Mouse (Mus musculus) testis, postnatal 10 days (tissue): ENCODE measurements around the gene Rnf5.

Source experiments
- DNase-seq: peaks from one replicate; pipeline ENCODE4 v3.0.0; 2021; ENCODE audit warnings: low spot score

Rnf5 gene

DNA sequence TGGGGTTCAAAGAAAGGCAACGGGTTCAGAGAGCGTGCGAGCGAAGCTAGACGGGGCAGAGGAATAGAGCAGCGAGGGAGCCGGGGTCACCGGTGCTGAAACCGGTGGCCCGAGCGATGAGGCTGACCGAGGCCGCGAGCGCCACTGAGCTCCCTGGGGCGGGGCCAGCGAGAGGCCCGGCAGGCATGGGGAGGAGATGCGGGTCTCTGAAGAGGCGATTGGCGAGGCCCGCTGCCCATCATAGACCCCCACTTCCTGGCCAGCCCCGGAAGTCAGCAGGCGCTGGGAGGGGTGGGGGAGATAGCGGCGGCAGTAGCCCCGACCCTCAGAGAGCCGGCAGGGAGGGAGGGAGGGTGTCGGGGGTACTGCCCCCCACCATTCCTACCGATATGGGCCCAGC, 2.1 kb upstream of the Rnf5 start:
- DNase-seq: peak; percentile 98

DNA sequence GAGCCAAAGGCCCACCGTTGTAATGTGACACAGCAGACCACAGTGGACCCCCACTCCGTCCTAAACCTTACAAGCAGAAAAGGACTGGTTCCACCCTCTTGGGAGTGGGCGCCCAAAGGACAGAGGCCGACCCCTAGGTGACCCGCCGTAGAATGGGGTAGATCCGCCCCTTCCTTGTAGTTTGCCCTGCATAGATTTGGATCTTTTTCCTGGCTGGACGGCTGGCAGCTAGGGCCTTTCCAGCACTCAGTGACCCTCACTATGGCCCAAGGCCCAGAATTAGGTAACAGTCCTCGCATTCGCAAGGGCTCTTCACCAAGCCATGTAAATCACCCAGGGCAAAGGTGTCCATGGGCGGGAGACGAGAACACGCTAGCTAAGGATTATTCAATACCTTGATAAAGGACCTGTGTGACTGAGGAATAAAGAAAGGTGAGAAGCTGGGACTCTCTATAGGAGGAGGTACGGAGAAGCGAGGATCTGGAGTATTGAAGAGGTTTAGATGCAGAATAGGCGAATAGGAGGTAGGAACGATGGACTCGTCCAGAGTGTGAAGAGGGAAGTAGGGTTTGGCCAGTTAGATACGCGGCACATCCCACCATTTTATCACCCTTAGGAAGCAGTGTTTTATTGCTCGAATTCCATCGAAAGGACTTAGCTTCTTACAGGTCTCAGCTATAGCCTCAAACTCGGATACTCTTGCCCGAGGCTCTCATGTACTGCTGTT, 1.2 kb upstream of the Rnf5 start:
- DNase-seq: peak; percentile 64

DNA sequence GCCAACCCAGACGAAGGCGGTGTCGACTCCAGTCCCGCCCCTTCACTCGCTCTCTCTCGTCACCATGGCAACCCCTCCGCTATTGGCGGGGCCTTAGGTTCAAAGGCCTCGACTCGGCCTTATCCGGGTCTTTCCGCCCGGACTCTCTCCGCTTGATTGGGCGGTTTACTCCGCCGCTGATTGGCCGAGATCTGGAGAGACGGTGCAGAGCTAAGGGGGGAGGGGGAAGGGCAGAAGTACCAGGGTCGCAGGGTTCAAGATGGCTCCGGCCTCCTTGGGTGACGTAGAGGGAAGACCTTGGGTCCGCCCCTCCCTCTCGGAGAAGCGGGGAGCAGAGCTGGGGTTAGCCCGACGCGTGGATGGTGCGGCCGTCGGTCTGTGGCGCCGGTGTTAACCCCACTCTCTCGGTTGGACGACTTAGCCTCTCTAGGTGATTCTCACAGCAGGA, 595 bp upstream of the Rnf5 start, which contains the start of gene Agpat1:
Agpat1 (plus strand) TSS at position 202 of the 448 bp plus-strand sequence.
- peak; percentile 98 for DNase-seq

DNA sequence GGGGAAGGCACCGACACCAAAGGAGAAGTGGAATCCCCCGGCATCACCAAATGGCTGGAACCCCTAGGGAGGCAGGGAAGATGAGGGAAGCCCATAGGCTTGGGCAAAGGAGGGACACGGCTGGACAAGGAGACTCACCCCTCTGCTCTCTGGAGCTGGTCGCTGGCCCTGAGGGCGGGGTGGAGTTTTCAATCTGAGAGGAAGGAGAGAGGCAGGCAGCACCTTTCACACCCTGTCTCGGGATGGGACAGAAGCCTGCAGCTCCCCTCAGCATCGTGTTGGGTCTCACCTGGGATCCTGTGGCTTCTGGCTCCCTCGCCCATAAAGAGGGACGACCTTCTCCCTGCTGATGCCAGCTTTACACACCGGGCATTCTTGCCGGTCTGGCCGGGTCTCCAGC, 1.7 kb downstream of the Rnf5 start:
- DNase-seq: no peak

DNA sequence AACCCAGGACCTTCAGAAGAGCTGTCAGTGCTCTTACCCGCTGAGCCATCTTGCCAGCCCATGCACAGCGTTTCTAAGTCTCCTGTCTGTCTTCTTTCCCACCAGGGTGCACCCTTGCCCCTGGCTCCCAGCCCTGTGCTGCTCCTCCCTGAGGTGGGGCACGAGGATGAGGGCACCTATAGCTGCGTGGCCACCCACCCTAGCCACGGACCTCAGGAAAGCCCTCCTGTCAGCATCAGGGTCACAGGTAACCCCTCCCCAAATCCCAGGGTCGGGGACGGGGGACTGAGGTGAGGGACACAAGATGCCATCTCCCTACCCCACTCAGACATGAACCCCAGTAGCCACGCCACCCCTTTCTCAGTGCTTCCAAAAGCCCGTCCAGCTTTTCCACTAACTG, 3.6 kb downstream of the Rnf5 start:
- no peak for DNase-seq

DNA sequence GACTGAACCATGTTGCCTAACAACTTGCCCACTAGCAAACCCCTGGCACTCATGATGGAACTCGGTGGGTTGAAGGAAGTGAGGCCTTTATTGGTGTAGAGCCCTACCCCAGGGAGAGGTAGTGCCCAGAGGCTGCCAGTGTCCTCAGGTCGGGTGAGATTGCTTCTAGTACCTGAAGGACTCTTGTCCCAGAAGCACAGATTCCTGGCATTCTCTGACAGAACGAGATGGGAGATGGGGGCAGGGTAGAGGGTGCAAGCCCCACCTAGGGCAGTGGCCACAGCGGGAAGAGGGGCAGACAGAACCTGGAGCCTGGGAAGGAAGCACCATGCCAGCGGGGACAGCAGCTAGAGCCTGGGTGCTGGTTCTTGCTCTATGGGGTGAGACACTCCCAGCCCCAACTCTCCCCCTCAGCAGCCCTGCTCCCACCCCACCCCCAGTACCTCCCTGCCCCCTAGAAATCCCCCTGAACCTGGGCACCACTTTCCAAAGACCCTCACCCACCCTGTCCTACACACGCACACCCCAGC, 5.9 kb downstream of the Rnf5 start, which contains the start of gene Ager:
Ager (plus strand) TSS at position 297 of the 530 bp plus-strand sequence.
- DNase-seq: no peak

DNA sequence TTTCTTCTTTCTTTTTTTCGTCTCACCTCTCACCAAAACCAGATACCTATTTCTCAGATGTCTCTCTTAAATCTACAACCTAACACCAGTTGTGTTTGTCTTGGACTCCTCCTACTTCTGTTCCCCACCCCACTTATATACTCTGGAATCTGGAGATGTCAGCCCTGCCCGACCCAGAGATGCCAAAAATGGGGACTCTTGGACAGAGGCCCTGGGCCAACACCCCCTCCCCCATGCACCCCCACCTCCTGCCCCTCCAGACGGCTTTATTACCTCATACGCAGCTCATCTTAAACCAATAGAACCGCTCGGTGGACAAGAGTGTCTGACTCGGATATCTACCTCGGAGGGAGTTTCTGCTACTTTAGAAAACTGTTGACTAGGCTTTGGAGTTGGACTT, 7.4 kb downstream of the Rnf5 start:
- no peak for DNase-seq

DNA sequence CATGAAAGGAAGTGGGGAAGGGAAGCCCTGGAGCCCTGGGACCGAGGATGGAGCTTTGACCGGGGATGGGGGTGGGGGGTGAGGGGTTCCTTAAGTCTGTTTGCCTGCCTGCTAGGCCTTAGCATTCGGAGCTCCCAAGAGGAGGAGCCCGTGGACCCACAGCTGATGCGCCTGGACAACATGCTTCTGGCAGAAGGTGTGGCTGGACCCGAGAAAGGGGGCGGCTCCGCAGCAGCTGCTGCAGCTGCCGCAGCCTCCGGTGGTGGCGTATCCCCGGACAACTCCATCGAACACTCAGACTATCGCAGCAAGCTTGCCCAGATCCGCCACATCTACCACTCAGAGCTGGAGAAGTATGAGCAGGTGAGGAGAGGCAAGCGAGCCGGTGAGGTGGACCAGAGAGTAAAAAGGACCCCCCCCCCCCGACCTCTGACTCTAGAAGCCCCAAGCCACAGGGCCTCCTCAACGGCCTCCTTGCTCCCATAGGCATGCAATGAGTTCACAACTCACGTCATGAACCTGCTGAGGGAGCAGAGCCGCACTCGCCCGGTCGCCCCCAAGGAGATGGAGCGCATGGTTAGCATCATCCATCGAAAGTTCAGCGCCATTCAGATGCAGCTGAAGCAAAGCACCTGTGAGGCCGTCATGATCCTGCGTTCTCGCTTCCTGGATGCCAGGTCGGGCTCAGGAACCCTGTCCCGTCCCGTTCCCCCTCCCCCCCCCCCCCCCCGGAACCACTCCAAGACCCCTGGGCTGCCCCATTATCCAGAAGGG, 9.6 kb downstream of the Rnf5 start:
- no peak for DNase-seq

DNA sequence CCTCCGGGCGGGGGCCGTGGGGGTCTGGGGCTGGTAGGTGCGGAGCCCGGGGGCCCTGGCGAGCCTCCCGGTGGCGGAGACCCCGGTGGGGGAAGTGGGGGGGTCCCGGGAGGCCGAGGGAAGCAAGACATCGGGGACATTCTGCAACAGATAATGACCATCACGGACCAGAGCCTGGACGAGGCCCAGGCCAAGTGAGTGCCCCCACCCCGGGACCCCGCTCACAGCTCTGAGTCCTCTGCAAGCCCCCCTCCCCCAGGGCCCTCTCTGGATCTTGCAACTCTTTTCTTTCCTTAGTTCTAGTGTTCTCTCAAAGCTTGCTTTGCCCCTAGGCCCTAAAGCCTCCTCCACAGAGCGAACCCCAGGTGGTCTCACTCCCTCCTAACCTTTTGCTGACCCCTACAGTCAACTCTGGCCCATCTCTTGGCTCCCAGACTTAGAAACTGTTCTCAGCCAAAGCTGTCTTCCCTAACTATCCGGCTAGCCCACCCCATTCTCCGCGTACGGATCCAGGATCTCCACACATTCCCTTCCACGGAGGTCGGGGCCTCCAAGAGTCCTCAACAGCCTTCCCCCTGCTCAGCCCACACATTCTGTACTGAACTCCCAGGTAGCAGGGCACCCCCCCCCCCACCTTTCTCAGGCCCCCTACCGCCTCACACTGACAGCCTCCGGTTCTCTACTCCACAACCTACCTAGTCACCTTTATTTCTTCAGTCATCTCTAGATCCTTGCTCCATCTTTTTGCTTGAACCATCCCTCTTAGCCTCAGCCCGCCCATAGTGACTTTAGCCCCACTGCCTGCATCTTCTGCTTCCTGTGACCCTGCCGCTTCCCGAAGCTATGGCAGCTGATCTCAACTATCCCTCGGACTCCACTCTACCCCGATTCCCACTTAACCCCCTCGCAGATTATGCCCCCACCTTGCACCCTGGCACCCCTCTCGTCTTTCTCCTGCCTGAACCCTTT, 10.6 kb downstream of the Rnf5 start:
- DNase-seq: no peak

DNA sequence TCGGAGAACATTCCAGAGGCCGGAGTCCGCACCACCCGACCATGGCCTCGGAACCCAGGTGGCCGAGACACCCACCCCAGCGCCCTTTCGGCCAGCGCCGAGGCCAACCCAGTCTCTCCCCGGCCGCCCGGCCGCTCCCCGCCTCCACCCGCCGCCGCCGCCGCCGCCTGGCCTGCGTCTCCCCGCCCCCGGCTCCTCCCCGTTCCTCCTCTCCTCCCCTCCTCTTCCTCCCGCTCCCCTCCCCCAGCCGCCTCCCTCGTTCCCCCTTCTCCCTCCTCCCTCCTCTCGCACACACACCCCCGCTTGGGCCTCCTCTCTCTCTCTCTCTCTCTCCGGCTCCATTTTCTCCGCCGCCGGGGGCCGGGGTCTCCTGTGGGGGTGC, 11.5 kb downstream of the Rnf5 start:
- DNase-seq: peak; percentile 98

DNA sequence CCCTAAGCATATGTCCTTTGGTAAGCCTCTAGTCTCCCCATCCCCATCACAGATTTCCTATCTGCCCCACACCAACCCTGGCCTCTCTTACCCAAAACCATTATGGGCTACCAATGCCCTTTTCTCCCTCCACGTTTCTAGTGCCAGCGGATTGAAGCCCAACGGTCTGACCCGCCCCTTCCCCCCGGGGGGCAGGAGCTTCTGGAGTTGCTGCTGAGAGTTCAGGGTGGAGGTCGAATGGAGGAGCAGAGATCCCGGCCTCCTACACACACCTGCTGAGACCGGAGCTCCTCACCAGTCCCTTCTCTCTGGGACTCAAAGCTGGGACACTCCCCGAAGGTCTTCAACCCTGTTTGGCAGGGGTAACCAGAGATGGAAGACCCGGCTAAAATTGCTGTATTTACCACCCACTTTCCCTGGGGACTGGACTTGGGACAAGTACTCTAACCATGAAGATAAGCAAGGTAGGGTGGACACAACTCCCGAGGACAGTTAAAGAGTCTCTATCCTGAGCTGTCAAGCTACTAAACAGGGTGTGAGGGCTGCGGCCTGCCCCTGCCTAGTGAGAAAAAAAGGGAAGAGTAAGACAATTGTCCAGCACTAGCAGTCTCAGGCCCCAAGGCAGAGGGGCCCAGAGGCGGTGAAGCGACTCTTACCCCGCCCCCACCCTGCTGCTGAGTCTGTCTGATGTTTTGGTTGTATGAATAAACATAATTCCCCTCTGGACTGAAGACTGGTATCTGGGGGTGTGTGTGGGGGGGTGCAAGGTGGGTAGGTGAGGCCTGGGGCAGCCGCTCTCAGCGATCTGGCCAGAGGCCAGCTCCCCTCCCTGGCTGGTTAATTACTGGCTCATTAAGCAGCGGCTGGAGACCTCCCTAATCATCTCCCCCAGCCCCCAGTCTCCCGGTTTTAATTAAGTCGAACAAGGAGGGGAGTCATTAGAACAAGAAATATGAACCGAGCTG, 12.2 kb downstream of the Rnf5 start, which contains the start of gene Pbx2:
Pbx2 (plus strand) TSS at position 238 of the 965 bp plus-strand sequence.
- DNase-seq: no peak

DNA sequence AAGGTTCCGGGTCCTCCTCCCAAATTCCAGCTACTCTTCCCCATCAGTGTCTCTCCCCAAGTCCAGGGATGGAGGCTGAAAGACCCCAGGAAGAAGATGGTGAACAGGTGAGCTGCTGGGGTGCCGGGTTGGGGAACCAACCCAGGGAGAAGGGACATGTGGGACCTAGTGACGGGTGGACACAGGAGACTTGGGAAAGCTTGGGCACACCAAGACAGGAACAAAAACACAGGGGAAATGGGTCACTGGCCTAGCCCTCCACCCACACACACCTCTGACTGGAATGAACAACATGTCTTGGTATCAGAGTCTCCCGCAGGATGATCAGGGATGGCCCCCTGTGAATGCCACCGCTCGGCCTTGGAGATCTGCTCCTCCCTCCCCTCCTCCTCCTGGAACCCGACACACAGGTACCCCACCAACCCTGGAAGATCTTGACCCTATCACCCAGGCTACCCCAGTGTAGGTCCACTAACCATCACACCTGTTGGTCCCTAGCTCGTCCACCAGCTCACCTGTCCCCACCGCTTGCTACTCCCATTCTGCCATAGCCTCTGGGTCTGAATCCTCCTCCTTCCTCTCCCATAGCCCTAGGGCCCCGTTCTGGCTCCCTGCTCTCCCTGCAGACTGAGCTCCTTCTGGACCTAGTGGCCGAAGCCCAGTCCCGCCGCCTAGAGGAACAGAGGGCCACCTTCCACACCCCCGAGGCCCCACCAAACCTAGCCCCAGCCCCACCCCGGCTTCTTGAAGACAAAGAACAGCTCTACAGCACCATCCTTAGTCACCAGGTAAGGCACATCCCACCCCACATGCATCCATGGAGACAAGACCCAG, 13.1 kb downstream of the Rnf5 start:
- DNase-seq: peak; percentile 51

DNA sequence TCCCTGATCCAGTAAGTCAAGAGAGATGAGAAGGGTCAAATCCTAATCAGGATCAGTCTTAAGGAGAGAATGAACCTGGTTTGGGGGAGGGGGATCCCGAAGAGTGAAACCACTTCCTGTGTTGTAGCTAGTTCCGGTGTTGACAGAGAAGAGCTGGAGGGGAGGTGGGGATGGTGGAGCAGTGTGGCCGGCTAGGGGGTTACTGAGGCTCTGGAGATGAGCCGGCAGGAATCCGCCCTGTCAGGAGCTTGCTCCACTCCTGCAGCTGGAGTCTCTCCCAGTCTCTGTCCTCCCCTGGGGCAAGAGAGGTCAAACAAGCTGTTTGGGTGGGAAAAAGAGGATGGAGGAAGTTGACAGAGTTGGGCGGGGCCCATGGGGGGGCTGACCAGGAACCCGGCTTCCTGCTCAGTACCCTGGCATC, 13.8 kb downstream of the Rnf5 start, which contains the start of gene Gpsm3:
Gpsm3 (plus strand) TSS at position 126 of the 421 bp plus-strand sequence.
- DNase-seq: peak; percentile 80

DNA sequence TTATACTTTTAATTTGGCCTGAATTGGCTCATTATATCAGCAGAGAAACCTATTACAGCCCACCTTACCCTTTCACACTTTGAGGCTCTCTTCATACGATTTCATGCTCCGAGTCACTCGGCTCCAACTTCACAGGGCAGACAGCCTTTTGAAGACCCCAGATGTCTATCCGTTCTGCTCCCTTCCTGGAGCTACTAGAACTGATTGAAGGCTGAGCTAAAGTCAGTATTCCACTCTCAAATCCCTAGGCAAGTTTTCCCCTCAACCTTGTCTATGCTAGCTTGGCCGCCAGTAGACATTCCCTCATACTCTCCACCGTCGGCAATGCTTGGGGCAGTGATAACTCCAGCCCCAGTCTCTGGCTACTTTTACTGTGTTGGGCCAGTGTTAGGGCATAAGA, 14.3 kb downstream of the Rnf5 start:
- DNase-seq: no peak

DNA sequence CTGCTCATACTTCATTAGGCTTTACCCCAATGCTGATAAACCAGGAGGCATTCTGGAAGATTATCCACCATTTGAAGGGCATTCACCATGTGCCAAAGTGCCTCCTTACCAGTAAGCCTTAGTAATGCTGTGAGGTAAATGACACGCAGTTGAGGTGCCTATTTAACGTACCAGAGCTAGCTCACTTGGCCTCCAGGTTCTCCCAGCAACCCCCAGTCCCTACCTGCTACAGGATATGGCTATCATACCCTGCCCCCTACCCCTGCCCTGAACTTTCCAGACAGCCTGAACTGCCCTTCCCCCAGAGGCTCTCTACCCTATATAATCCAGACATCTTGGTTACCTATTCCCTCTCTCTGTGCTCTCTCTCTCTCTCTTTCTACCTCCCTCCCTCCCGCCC, 14.7 kb downstream of the Rnf5 start:
- DNase-seq: no peak

DNA sequence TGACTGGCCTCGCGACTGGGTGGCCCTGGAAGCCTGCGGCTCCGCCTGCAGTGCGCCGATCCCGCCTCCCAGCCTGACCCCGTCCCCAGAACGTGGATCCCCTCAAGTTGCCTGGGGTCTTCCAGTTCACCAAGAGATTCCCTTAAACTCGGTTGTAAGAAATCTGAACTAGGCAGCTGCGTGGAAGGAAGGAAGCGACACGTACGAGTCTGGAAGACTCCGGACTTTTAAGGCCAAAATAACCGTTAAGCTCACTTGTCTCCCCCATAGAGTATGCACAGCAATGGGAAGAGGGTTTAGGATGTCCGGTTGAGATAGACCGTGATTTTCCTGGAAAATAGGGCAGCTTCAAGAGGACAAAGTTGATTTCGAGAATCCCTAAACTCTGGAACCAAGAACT, 15.7 kb downstream of the Rnf5 start:
- no peak for DNase-seq

DNA sequence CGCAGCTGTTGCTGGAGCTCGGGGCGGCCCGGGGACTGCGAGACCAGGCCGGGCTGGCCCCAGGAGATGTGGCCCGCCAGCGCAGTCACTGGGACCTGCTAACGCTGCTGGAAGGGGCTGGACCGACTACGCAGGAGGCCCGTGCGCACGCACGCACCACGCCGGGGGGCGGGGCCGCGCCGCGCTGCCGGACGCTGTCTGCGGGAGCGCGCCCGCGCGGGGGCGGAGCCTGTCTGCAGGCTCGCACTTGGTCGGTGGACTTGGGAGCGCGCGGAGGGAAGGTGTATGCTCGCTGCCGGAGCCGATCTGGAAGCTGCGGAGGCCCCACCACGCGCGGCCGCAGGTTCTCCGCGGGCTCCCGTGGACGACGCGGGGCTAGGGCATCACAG, 16.1 kb downstream of the Rnf5 start:
- DNase-seq: peak; percentile 98

DNA sequence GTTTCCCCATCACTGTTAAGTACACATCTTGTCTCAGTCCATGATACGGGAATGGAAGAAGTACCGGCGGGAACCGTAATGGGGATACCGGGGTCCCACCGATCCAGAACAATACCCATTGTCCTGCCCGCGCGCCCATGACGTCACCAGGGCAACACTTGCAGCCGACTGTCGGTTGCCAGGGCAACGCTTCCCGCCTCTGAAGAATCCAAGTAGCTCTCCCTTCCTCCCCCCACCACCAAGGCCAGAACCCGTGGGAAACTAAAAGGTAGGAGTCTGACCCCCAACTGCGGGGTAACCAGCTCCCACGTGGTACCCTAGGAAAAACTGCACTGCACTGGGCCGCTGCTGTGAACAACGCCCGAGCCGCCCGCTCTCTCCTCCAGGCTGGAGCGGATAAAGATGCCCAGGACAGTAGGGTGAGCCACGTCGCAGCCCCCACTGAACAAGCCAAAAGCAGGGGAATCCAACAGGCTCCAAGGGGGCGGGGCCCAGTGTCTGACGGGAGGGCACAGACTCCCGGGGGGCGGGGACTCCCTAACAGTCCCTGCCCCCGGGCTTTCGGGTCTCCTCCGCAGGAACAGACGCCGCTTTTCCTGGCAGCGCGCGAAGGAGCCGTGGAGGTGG, 16.6 kb downstream of the Rnf5 start:
- DNase-seq: peak; percentile 96
